13 mouse cellular contexts compared by ENCODE assay signal in the genomic region with DNA sequence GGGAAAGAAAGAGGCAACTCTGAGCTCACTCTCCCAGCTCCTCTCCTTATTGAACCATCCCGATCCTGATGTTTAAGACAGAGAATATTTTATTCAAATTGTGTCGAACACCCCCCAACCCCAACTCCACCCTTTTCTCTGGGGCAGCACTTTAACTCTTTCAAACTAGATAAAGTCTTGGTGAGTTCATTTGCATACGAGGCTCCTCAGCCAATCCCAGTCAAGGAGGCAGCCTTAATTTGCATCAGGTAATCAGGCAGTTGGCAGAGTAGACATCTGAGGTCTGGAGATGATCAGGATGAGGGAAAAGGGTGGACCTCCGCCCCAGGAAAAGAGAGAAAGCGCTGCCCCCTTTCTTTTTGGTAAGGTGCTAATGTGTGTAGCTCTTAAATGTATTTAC. TPM values are rescaled to one million over a fixed set of nuclear protein-coding genes. Genes with fewer than 3 reads are reported as not detected.
A peak's percentile ranks its signal among the peaks of the same experiment; 100 is the strongest.
DNase-seq lines count a peak whose midpoint lies in the region; ATAC-seq and TF ChIP-seq lines count a peak whose summit lies in the region.
"Had no signal": no experiment of that assay in that cellular context is flagged by ENCODE, and none has a peak within 500 bp of the region (broad histone marks: within the 10 kb centered on the region; RNA-seq: fewer than 3 reads in every experiment).

No protein-coding gene starts in this region.

- no peak for TF ChIP-seq POLR2A in kidney, adult 2 months (IDR thresholded peaks at IDR 0.05; ENCODE audit: low read depth, low read length)

- TF ChIP-seq CTCF in kidney, adult 2 months (conservative IDR thresholded peaks at IDR 0.05; ENCODE audit: insufficient read depth, insufficient read length, low read depth, low read length) = no peak

- H3K4me2 ChIP-seq in limb, embryonic 12.5 days = peak overlapping the region; percentile 27
- H3K4me2 ChIP-seq: liver, embryonic 15.5 days; stomach, embryonic 15.5 days had no signal

- no peak overlapping the region for H3K9ac ChIP-seq in limb, embryonic 12.5 days (replicated peaks)
- H3K9ac ChIP-seq: liver, embryonic 15.5 days; stomach, embryonic 15.5 days had no signal

- no peak for ATAC-seq in limb, embryonic 12.5 days (ENCODE audit: insufficient number of reproducible peaks, insufficient read depth, low FRiP score, low TSS enrichment, low read depth)

- no peak overlapping the region for H3K27ac ChIP-seq in kidney, adult 2 months (ENCODE audit: insufficient read depth, low read depth, low read length)
- no peak overlapping the region for H3K27ac ChIP-seq in limb, embryonic 12.5 days
- H3K27ac ChIP-seq: liver, embryonic 15.5 days; stomach, embryonic 15.5 days had no signal

- H3K27me3 ChIP-seq in kidney, adult 2 months (replicated peaks; ENCODE audit: control insufficient read depth, insufficient read depth, low read length) = no peaks in the 10 kb centered on the region
- peaks cover 62% of the 10 kb centered on the region for H3K27me3 ChIP-seq in limb, embryonic 12.5 days

- no peak overlapping the region for H3K4me3 ChIP-seq in kidney, adult 2 months (ENCODE audit: insufficient read depth, low read depth, low read length)
- H3K4me3 ChIP-seq in limb, embryonic 12.5 days (replicated peaks) = no peak overlapping the region
- H3K4me3 ChIP-seq: liver, embryonic 15.5 days; stomach, embryonic 15.5 days had no signal

- WGBS in kidney, adult 2 months = 24% methylated on average over 5 of the region's 5 CpGs
- 4% methylated on average over 5 of the region's 5 CpGs for WGBS in limb, embryonic 12.5 days

- H3K9me3 ChIP-seq in limb, embryonic 12.5 days = no peaks in the 10 kb centered on the region
- H3K9me3 ChIP-seq: liver, embryonic 15.5 days; stomach, embryonic 15.5 days had no signal

- no peaks in the 10 kb centered on the region for H3K36me3 ChIP-seq in kidney, adult 2 months (ENCODE audit: control insufficient read depth, insufficient read depth, low read length)
- no peaks in the 10 kb centered on the region for H3K36me3 ChIP-seq in limb, embryonic 12.5 days
- H3K36me3 ChIP-seq: liver, embryonic 15.5 days; stomach, embryonic 15.5 days had no signal

- H3K4me1 ChIP-seq in kidney, adult 2 months (ENCODE audit: control insufficient read depth, insufficient read depth, low read length) = no peaks in the 10 kb centered on the region
- H3K4me1 ChIP-seq in limb, embryonic 12.5 days (replicated peaks) = peaks cover 9% of the 10 kb centered on the region

- peak; percentile 17 for DNase-seq in embryo, embryonic 9.5 days (ENCODE audit: extremely low spot score)
- DNase-seq in embryo, embryonic 10 days (ENCODE audit: low spot score) = no peak
- DNase-seq in kidney, adult 2 months = peak; percentile 17
- DNase-seq in kidney, postnatal 4 days = no peak
- peak; percentile 49 for DNase-seq in R1 (ENCODE audit: low read depth, low spot score)
- no peak for DNase-seq in cerebellum, postnatal 4 days (ENCODE audit: low spot score in 2 of 2)
- DNase-seq in lung, postnatal 10 days = no peak
- DNase-seq: embryo, embryonic 11 days; heart, adult 18-20 months; layer of hippocampus, adult 9-11 months had no signal

RNA-seq across cellular contexts. Expression of gene Pou2f3, which starts 10.0 kb away (rescaled TPM):
- polyA plus RNA-seq in kidney, adult 2 months (2012; rRNA removed) = 0.14 and 0.22 TPM in 2 replicates
- not detected in 2 replicates for polyA plus RNA-seq in limb, embryonic 12.5 days (2016; fragmentation: Nextera tagmentation; extraction: Ambion mirVana)
- polyA plus RNA-seq: liver, embryonic 15.5 days had no signal

RNA-seq across cellular contexts. Expression of gene Oaf, which starts 39.5 kb away (rescaled TPM):
- polyA plus RNA-seq in kidney, adult 2 months (2012; rRNA removed) = 60.8 and 61.1 TPM in 2 replicates
- 100 and 102 TPM in 2 replicates for polyA plus RNA-seq in limb, embryonic 12.5 days (2016; fragmentation: Nextera tagmentation; extraction: Ambion mirVana)

Comparison
In these comparisons a context has a peak if more than half of its experiments do, and no peak if none do; other contexts are left out.
1. DNase-seq: peak in embryo, embryonic 9.5 days (single experiment), kidney, adult 2 months (single experiment) and R1 (single experiment); none in embryo, embryonic 10 days (single experiment), kidney, postnatal 4 days (0 of 2), cerebellum, postnatal 4 days (0 of 2) and lung, postnatal 10 days (single experiment).